In the genomic region with DNA sequence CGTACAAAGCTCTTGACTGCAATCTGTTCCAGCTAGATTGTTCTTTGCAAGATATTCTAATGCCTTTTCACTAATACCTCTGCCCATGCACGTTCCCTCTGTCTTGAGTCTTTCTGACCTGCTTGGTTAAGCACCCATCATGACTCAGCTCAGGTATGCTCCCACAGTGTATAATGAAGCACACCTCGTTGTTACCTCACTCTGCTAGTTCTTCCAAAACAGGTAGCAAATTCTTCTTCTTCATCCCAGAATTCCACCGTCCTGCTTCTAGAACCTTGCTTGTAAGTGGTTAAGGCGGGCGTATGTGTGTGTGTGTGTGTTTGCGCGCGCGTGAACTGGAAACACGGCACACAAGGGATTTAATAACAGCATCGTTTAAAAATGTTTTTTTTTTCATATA, we compare ENCODE assay signal across 8 mouse cellular contexts. TPM values are rescaled to one million over a fixed set of nuclear protein-coding genes. Genes with fewer than 3 reads are reported as not detected.
DNase-seq lines count a peak whose midpoint lies in the region; ATAC-seq and TF ChIP-seq lines count a peak whose summit lies in the region.

No protein-coding gene starts in this region.

- H3K4me1 ChIP-seq in lung, embryonic 14.5 days (ENCODE audit: insufficient read depth), result no peaks in the 10 kb centered on the region
- no peaks in the 10 kb centered on the region for H3K4me1 ChIP-seq in embryonic facial prominence, embryonic 13.5 days
- 0 out of 2 replicates have a peak, but pooled peaks cover 4% of the 10 kb centered on the region for H3K4me1 ChIP-seq in intestine, embryonic 16.5 days (ENCODE audit: control insufficient read depth, insufficient read depth, low read length)
- peaks cover 6% of the 10 kb centered on the region for H3K4me1 ChIP-seq in midbrain, embryonic 15.5 days

- 5% methylated on average over 12 of the region's 12 CpGs for WGBS in lung, embryonic 14.5 days
- WGBS in embryonic facial prominence, embryonic 13.5 days, result 10% methylated on average over 12 of the region's 12 CpGs
- 3% methylated on average over 12 of the region's 12 CpGs for WGBS in intestine, embryonic 16.5 days
- WGBS in midbrain, embryonic 15.5 days, result 8% methylated on average over 12 of the region's 12 CpGs

- H3K27me3 ChIP-seq in lung, embryonic 14.5 days (ENCODE audit: insufficient read depth, low read length), result no peaks in the 10 kb centered on the region
- H3K27me3 ChIP-seq in embryonic facial prominence, embryonic 13.5 days, result no peaks in the 10 kb centered on the region
- H3K27me3 ChIP-seq in intestine, embryonic 16.5 days (replicated peaks; ENCODE audit: control insufficient read depth, insufficient read depth, low read length), result no peaks in the 10 kb centered on the region
- no peaks in the 10 kb centered on the region for H3K27me3 ChIP-seq in midbrain, embryonic 15.5 days (replicated peaks)

- DNase-seq in lung, embryonic 14.5 days, result no peak
- no peak for DNase-seq in lung, postnatal 14 days
- no peak for DNase-seq in kidney, adult 18-20 months
- no peak for DNase-seq in gastrocnemius, postnatal 10 days

- H3K9ac ChIP-seq in lung, embryonic 14.5 days, result peak overlapping the region; percentile 44
- H3K9ac ChIP-seq in embryonic facial prominence, embryonic 13.5 days, result peak overlapping the region; percentile 71; the same call in 1 of the 2 replicates
- H3K9ac ChIP-seq in intestine, embryonic 16.5 days (ENCODE audit: low read depth, low read length), result peak overlapping the region; percentile 64
- 0 out of 2 replicates have a peak overlapping the region, but pooled peaks have one; percentile 9 for H3K9ac ChIP-seq in midbrain, embryonic 15.5 days

- TF ChIP-seq CTCF in lung, embryonic 14.5 days (IDR thresholded peaks at IDR 0.05; ENCODE audit: low read depth), result no peak

- H3K9me3 ChIP-seq in lung, embryonic 14.5 days (ENCODE audit: low read depth, low read length), result no peaks in the 10 kb centered on the region
- H3K9me3 ChIP-seq in embryonic facial prominence, embryonic 13.5 days, result no peaks in the 10 kb centered on the region
- H3K9me3 ChIP-seq in intestine, embryonic 16.5 days (ENCODE audit: control insufficient read depth, low read length), result no peaks in the 10 kb centered on the region
- H3K9me3 ChIP-seq in midbrain, embryonic 15.5 days, result no peaks in the 10 kb centered on the region

- peak; percentile 67 for ATAC-seq in lung, embryonic 14.5 days (ENCODE audit: insufficient read depth)
- no peak; the same call in 1 of the 2 replicates for ATAC-seq in embryonic facial prominence, embryonic 13.5 days (ENCODE audit: insufficient number of reproducible peaks, insufficient read depth, low FRiP score, low TSS enrichment, low read depth)
- ATAC-seq in intestine, embryonic 16.5 days, result peak; percentile 38
- peak; percentile 82 for ATAC-seq in midbrain, embryonic 15.5 days (replicated peaks)
- no peak for ATAC-seq in granulocyte monocyte progenitor cell, adult 5-6 weeks (replicated peaks; ENCODE audit: poor library complexity, severe bottlenecking)

- H3K27ac ChIP-seq in lung, embryonic 14.5 days (ENCODE audit: low read depth), result no peak overlapping the region
- H3K27ac ChIP-seq in embryonic facial prominence, embryonic 13.5 days, result no peak overlapping the region
- no peak overlapping the region for H3K27ac ChIP-seq in intestine, embryonic 16.5 days (ENCODE audit: low read length)
- H3K27ac ChIP-seq in midbrain, embryonic 15.5 days, result peak overlapping the region; percentile 28; the same call in 1 of the 2 replicates

- H3K4me2 ChIP-seq in lung, embryonic 14.5 days, result peak overlapping the region; percentile 69
- H3K4me2 ChIP-seq in embryonic facial prominence, embryonic 13.5 days, result peak overlapping the region; percentile 67
- H3K4me2 ChIP-seq in intestine, embryonic 16.5 days (ENCODE audit: low read depth, low read length), result peak overlapping the region; percentile 75
- peak overlapping the region; percentile 54 for H3K4me2 ChIP-seq in midbrain, embryonic 15.5 days

- H3K4me3 ChIP-seq in lung, embryonic 14.5 days (ENCODE audit: low read depth, low read length), result peak overlapping the region; percentile 54
- H3K4me3 ChIP-seq in embryonic facial prominence, embryonic 13.5 days, result peak overlapping the region; percentile 56
- H3K4me3 ChIP-seq in intestine, embryonic 16.5 days (ENCODE audit: low read length), result peak overlapping the region; percentile 63
- H3K4me3 ChIP-seq in midbrain, embryonic 15.5 days, result peak overlapping the region; percentile 63

- H3K36me3 ChIP-seq in lung, embryonic 14.5 days (ENCODE audit: insufficient read depth), result peaks cover 23% of the 10 kb centered on the region; the same call in 1 of the 2 replicates
- peaks cover 10% of the 10 kb centered on the region; the same call in 1 of the 2 replicates for H3K36me3 ChIP-seq in embryonic facial prominence, embryonic 13.5 days
- H3K36me3 ChIP-seq in intestine, embryonic 16.5 days (ENCODE audit: control insufficient read depth, insufficient read depth, low read length), result no peaks in the 10 kb centered on the region
- H3K36me3 ChIP-seq in midbrain, embryonic 15.5 days (replicated peaks), result 0 out of 2 replicates have a peak, but pooled peaks cover 4% of the 10 kb centered on the region

RNA-seq across cellular contexts. Expression of a gene that starts 0.4 kb away (rescaled TPM):
- polyA plus RNA-seq in lung, embryonic 14.5 days (2014; fragmentation: Nextera tagmentation; extraction: Ambion mirVana), result 57.4 and 85.9 TPM in 2 replicates
- polyA plus RNA-seq in embryonic facial prominence, embryonic 13.5 days (2015; fragmentation: Nextera tagmentation; extraction: Ambion mirVana), result 70.2 and 70.8 TPM in 2 replicates
- 53.8 and 57.9 TPM in 2 replicates for polyA plus RNA-seq in intestine, embryonic 16.5 days (2015; fragmentation: Nextera tagmentation; extraction: Ambion mirVana)
- 30.0 and 30.2 TPM in 2 replicates for polyA plus RNA-seq in midbrain, embryonic 15.5 days (2015; fragmentation: Nextera tagmentation; extraction: Ambion mirVana)
- total RNA-seq in granulocyte monocyte progenitor cell, adult 5-6 weeks (2014; fragmentation: Nextera tagmentation), result 36.0 and 43.0 TPM in 2 replicates
- 50.2 and 56.6 TPM in 2 replicates for total RNA-seq in granulocyte monocyte progenitor cell, adult 5-6 weeks (2017)
- total RNA-seq in gastrocnemius, postnatal 10 days (2021), result 10 to 100 TPM in 1 of 2 experiments, 1 to 10 TPM in 1; 8.4 to 12.3 TPM

RNA-seq across cellular contexts. Expression of a gene that starts 41.0 kb away (rescaled TPM):
- 11.2 and 11.7 TPM in 2 replicates for polyA plus RNA-seq in lung, embryonic 14.5 days (2014; fragmentation: Nextera tagmentation; extraction: Ambion mirVana)
- polyA plus RNA-seq in embryonic facial prominence, embryonic 13.5 days (2015; fragmentation: Nextera tagmentation; extraction: Ambion mirVana), result 31.5 and 31.9 TPM in 2 replicates
- polyA plus RNA-seq in intestine, embryonic 16.5 days (2015; fragmentation: Nextera tagmentation; extraction: Ambion mirVana), result 13.4 and 14.0 TPM in 2 replicates
- 260 and 264 TPM in 2 replicates for polyA plus RNA-seq in midbrain, embryonic 15.5 days (2015; fragmentation: Nextera tagmentation; extraction: Ambion mirVana)
- total RNA-seq in granulocyte monocyte progenitor cell, adult 5-6 weeks (2014; fragmentation: Nextera tagmentation), result 0.13 and 0.41 TPM in 2 replicates
- total RNA-seq in granulocyte monocyte progenitor cell, adult 5-6 weeks (2017), result 0.39 and 0.82 TPM in 2 replicates
- 1 to 10 TPM; 4.1 to 6.0 TPM for total RNA-seq in gastrocnemius, postnatal 10 days (2021)

Comparison
In these comparisons a context has a peak if more than half of its experiments do, and no peak if none do; other contexts are left out.
1. ATAC-seq: peak in lung, embryonic 14.5 days (single experiment), intestine, embryonic 16.5 days (single experiment) and midbrain, embryonic 15.5 days (single experiment); none in embryonic facial prominence, embryonic 13.5 days (single experiment) and granulocyte monocyte progenitor cell, adult 5-6 weeks (single experiment).
2. H3K9ac ChIP-seq: peak in every context shown above with its lines; median percentile 71 in embryonic facial prominence, embryonic 13.5 days; 64 in intestine, embryonic 16.5 days; 44 in lung, embryonic 14.5 days; 9 in midbrain, embryonic 15.5 days.
3. Peak in every context shown above with its lines, with median percentiles within 50 percentile points of each other: H3K4me2 ChIP-seq and H3K4me3 ChIP-seq.